Mouse (Mus musculus) kidney, postnatal 36 days (tissue): ENCODE results near the gene Atxn7l1.

Experiments
- DNase-seq, 2 experiments: peaks; one replicate each; pipeline ENCODE4 v3.0.0; 2021 to 2022; ENCODE audit warnings: mixed read lengths in 2 of 2

Gene Atxn7l1

GRCm38 (mm10) chr12:33390844-33391560, 243.5 kb downstream of the Atxn7l1 start:
- no peak for DNase-seq

- peak; percentile 33 to 36 for DNase-seq
Observed at GRCm38 (mm10) chr12:33394804-33395623, 247.5 kb downstream of the Atxn7l1 start, which contains the start of gene Efcab10. Efcab10 (plus strand) TSS chr12:33394854.

- DNase-seq, result no peak
Observed at GRCm38 (mm10) chr12:33403265-33403693, 255.8 kb downstream of the Atxn7l1 start.

GRCm38 (mm10) chr12:33404996-33405395, 257.5 kb downstream of the Atxn7l1 start:
- DNase-seq, result no peak

- DNase-seq, result no peak
Observed at GRCm38 (mm10) chr12:33405398-33406026, 258.0 kb downstream of the Atxn7l1 start.

GRCm38 (mm10) chr12:33411580-33412151, 264.2 kb downstream of the Atxn7l1 start:
- DNase-seq, result no peak
